Mouse (Mus musculus) heart, adult 9 months (tissue): Measurements from ENCODE around the gene Rgs7bp.
"Not testable (repeated sequence)": the region's sequence is repeated elsewhere in the genome, so short reads cannot be mapped to it uniquely, and the experiment has no call there.

Experiments used
- DNase-seq, 2 experiments: peaks; one replicate each; pipeline ENCODE4 v3.0.0; 2022; ENCODE audit warnings: low spot score in 2 of 2

Rgs7bp gene

DNA sequence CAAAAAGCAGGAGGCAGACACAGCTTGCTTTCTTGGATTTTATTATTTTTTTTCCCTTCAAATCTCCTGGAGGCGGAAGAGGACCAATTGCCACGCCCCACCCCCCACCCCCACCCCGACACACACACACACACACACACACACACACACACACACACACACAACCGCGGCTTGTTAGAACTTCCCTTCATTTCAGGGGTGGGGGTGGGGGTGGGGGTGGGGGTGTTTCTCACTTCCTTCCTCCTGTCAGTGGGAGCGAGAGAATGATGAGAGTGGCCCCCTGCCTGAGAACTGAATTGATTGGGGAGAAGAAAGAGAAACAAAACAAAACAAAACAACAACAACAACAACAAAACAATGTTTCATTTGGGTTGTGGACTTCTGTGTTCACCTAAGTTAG, 117.0 kb downstream of the Rgs7bp start:
- no peak for DNase-seq

DNA sequence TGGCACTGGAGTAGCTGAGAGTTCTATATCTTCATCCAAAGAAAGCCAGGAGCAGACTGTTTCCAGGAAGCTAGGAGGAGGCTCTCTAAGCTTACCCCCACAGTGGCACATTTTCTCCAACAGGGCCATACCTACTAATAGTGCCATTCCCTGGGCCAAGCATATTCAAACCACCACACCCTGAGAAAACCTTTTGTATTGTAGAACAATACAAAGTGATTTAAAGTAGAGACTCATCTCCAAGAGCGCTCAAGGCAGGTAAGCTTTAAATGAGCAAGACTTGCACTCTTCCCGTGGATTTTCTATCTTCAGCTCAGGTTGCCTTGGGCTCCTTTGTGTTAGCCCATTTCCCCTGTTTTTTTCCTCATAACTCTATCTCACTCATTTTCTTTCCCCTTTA, 118.1 kb downstream of the Rgs7bp start:
- DNase-seq: no peak

DNA sequence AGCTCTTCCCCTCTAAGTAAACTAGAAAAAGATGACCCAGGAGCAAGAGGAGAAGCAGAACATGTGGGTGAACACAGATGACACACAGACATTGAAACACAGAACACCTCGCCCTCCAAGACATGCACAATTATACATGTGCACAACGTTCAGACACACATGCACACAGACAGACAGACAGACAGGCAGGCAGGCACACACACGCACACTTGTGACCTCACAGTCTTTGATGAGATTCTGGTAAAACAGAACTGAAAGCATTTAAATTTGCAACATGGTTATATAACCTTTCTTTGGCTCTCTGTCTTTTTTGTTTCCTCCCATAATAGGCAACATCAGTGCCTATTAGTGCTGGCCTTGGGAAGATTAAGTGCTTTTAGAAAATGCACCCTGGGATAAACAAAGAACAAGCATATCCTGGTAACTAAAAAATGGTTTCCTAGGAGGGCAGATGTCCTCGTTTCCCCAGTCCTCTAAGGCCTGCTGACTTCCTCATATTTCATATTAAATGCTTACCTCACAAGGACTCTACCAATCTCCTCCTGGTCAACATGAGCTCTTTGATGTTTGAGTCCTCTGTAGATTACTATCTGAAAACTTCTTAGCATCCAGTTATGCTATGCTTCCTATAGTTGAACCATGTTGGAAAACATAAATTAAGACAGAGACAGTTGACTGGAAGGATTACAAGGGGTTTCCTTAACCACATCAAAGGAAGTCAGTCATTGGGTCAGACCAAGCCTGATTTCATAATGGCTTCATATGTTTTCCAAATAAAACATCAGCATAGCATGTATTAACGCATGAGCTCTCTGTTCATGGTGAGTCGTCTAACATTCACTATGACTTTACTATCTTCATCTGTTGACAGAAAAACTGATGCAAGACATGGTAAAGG, 122.8 kb downstream of the Rgs7bp start:
- DNase-seq: no peak

DNA sequence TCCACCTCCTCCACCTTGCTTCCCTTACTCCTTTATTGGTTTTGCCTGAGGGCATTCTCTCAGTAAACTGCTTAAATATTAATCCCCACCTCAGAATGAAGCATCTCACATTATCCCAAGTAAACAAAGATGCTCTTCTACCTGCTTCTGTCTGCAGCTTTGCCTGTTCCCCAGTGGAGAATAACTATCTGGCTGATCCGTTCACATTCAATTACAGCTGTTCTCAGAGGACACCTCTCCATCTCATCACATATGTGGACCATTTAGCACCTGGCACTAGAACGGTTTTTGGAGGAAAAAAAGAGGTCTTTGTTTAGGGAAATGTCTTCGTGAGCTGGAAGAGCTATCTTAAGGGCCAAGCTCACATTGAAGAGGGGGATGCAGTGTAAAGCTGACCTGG, 123.9 kb downstream of the Rgs7bp start:
- DNase-seq: no peak

DNA sequence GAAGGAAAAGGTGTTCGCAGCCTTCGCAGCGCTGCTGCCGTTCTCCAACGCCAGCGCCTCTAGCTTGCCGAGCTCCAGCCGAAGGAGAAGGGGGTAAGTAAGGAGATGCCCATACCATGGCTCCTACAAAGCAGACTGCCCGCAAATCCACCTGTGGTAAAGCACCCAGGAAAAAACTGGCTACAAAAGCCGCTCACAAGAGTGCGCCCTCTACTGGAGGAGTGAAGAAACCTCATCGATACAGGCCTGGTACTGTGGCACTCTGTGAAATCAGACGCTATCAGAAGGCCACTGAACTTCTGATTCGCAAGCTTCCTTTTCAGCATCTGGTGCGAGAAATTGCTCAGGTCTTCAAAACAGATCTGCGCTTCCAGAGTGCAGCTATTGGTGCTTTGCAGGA, 136.1 kb downstream of the Rgs7bp start:
- no peak for DNase-seq

- DNase-seq: not testable (repeated sequence)
These were observed 138.0 kb downstream of the Rgs7bp start for GRCm38 (mm10) chr13:104916771-104917170.

DNA sequence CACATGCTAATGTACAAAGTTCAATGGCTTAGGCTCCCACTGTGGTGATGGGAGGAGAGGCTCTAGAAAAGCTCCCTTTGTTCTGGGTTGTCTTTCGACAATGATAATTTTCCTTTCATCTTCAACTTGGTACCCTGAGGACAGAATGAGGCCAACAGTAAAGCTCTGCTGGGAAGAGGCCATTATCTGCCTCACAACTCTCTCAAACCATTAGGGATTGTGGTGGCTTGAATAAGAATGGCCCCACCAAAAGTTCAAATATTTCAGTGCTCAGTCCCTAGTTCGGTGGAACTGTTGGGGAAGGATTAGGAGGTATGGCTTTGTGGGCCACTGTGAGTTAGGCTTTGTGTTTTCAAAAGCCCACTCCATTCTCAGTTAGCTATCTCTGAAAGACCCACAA, 138.6 kb downstream of the Rgs7bp start:
- no peak for DNase-seq

DNA sequence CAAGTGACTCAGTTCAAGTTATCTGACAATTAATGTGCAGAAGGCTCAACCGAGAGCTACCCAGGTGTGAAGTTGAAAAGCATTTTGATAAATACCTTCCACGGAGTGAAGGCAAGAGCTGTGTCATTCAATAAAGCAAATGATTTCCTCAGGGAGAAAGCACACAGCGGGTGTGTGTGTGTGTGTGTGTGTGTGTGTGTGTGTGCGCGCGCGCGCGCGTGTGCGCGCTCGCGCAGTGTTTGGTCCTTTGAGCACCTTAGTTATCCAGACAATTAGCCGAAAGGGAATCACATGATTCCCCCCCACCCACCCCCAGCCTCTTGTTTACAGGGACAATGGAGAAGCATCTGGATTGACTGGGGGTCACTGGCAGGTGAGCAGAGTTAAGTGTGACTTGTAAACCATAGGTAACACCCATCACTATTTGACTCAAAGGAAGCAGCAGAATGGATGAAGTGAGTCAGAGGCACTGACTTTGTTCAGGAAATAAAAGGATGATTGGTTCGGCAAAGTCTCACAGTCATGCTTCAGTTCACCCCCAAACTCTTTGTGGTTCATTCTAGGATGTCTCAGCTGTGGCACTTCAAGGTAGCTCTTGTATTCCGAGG, 140.3 kb downstream of the Rgs7bp start:
- DNase-seq: no peak

DNA sequence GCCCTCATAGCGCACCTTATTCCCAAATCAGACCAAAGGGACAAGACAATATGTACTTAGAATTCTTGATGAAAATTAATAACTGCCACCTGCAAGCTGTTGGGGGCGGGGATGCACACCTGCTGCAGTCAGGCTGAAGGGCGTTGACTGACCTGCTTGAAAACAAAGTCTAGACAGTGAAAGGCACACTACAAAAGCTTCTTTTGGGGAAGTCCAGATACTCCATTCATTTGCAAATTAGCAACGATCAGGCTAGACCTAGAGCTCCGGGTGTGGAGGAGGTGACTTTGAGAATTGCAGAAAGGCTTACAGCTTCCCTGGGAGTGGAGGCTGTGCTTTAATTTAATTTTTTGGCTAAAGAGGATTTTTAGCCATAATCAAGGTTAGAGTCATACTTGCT, 143.1 kb downstream of the Rgs7bp start:
- DNase-seq: not testable (repeated sequence)

- DNase-seq: not testable (repeated sequence)
These were observed 143.7 kb downstream of the Rgs7bp start for GRCm38 (mm10) chr13:104911006-104911405.

GRCm38 (mm10) chr13:104908691-104909090, 146.0 kb downstream of the Rgs7bp start:
- DNase-seq: no peak
